Mouse (Mus musculus) forebrain, postnatal 0 days (tissue): Measurements from ENCODE around the gene Tmem235. TPM values are rescaled to one million over a fixed set of nuclear protein-coding genes. Genes with fewer than 3 reads are reported as not detected.

Experiments
- ATAC-seq: fragments of 200-750 bp; cut with Nextera tagmentation; 2 replicates; pipeline ENCODE4 v1.8.0; 2017; ENCODE audit warnings: mild to moderate bottlenecking, moderate library complexity
- DNase-seq: peaks from one replicate; pipeline ENCODE4 v3.0.0-alpha.2; 2015
- H3K27ac ChIP-seq: fragments of 300-500 bp; sonication (generic); 2 replicates; pipeline ENCODE4 v1.5.1; 2014; ENCODE audit warnings: low read depth, mild to moderate bottlenecking, antibody characterized with exemption, low read length, moderate library complexity, mixed read lengths
- H3K27me3 ChIP-seq: fragments of 300-500 bp; sonication (generic); 2 replicates; pipeline ENCODE4 v1.6.1; 2014; ENCODE audit warnings: mild to moderate bottlenecking, low read length, mixed read lengths; ENCODE audit not compliant: insufficient read depth
- H3K36me3 ChIP-seq: fragments of 300-500 bp; sonication (generic); 2 replicates; pipeline ENCODE4 v1.6.1; 2014; ENCODE audit warnings: mild to moderate bottlenecking, moderate library complexity; ENCODE audit not compliant: insufficient read depth
- H3K4me1 ChIP-seq: fragments of 300-500 bp; sonication (generic); 2 replicates; pipeline ENCODE4 v1.6.1; 2014; ENCODE audit warnings: antibody characterized with exemption; ENCODE audit not compliant: insufficient read depth
- H3K4me2 ChIP-seq: fragments of 300-500 bp; sonication (generic); 2 replicates; pipeline ENCODE4 v1.6.1; 2014; ENCODE audit warnings: low read depth, mild to moderate bottlenecking, moderate library complexity
- H3K4me3 ChIP-seq: fragments of 300-500 bp; sonication (generic); 2 replicates; pipeline ENCODE4 v1.5.1; 2014; ENCODE audit warnings: low read depth, low read length, mixed read lengths
- H3K9ac ChIP-seq: fragments of 300-500 bp; sonication (generic); 2 replicates; pipeline ENCODE4 v1.6.1; 2014; ENCODE audit warnings: mild to moderate bottlenecking
- H3K9me3 ChIP-seq: fragments of 300-500 bp; sonication (generic); 2 replicates; pipeline ENCODE4 v1.6.1; 2016; ENCODE audit warnings: low read length
- CTCF ChIP-seq: sonication (generic); IDR thresholded peaks from 2 replicates; pipeline ENCODE4 v1.5.1; 2016; ENCODE audit warnings: antibody characterized with exemption, control low read depth, low read depth
- WGBS: fragments of 180-500 bp; shearing (Covaris S2); extraction: QIAGEN DNeasy Blood & Tissue Kit; methylation state at CpG from one replicate; pipeline ENCODE4 v1.1.7; 2014; 5-methylcytosine and 5-hydroxymethylcytosine counted together
- polyA plus RNA-seq: library from polyadenylated mRNA; unstranded; fragments of >200 nt; fragmentation: Nextera tagmentation; extraction: Ambion mirVana; gene quantifications from 2 replicates; pipeline ENCODE4 v1.2.1, GENCODE M21; 2015
- total RNA-seq: library from RNA; depleted of rRNA; stranded (reverse); fragments of >200 nt; gene quantifications from 2 replicates; pipeline ENCODE4 v1.2.3, GENCODE M21; 2014

Gene Tmem235
- total and polyA plus RNA-seq, 2 experiments from 2014 or later: not detected

DNA sequence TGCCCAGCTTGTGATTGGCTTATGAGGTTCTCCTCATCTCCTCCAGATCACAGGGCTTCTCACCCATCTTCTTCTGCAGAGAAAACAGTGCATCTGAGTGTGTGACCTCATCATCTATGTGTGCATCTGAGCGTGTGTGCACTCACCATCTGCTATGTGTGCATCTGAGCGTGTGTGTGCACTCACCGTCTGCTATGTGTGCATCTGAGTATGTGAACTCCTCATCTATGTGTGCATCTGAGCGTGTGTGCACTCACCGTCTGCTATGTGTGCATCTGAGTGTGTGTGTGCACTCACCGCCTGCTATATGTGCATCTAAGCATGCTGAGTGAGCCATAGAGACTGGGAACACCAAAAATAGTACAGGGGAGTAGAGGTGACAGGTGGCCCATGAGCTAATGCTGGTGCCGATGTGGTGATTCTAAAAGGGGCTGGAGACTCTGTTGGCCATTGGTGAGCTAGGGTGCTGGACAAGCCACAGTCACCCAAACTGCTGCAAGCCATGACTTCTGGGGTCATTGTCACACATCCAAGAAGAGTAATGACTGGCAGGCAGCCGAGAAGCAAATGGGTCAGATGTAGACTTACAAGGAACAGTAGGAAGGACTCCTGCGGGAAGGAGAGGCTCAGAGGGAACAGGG is 19.9 kb downstream of the Tmem235 start:
- DNase-seq (no peak), ATAC-seq (no peak)
- Histone ChIP-seq H3K4me1 (no peaks in the 10 kb centered on the region), H3K9ac (no peak overlapping the region), H3K4me3 (no peak overlapping the region), H3K36me3 (no peaks in the 10 kb centered on the region), H3K4me2 (no peak overlapping the region), H3K9me3 (no peaks in the 10 kb centered on the region), H3K27ac (no peak overlapping the region), H3K27me3 (no peaks in the 10 kb centered on the region)
- 93% methylated on average over 9 of the region's 9 CpGs for WGBS
- TF ChIP-seq CTCF: no peak

GRCm38 (mm10) chr11:117880977-117881358 is 20.4 kb downstream of the Tmem235 start:
- no peaks in the 10 kb centered on the region for H3K36me3 ChIP-seq
- no peak overlapping the region for H3K4me2 ChIP-seq
- no peak overlapping the region for H3K9ac ChIP-seq
- H3K4me3 ChIP-seq: no peak overlapping the region
- H3K4me1 ChIP-seq: no peaks in the 10 kb centered on the region
- 79% methylated on average over 6 of the region's 6 CpGs for WGBS
- no peak overlapping the region for H3K27ac ChIP-seq
- no peak for DNase-seq
- TF ChIP-seq CTCF: no peak
- H3K27me3 ChIP-seq: no peaks in the 10 kb centered on the region
- no peak for ATAC-seq
- no peaks in the 10 kb centered on the region for H3K9me3 ChIP-seq

DNA sequence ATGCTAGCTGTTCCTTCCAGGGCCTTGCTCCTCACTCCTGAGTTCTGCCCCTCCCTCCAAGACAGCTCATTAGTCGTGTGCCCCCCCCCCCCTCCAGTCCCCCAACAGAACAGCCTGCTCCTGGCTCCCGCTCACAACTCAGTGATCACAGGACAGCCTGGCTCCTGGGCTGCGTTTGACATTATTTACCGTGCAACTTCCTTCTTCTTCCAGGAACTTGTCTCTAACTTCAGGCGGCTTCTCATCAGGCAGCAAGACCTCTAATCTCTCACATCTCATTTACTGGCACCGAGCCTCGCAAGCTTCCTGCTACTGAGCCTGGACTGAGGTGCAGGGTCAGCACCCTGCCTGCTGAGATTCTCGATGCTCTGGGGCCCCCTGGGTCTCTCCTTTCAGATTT is 21.2 kb downstream of the Tmem235 start:
- WGBS: 15% methylated on average over 8 of the region's 8 CpGs
- TF ChIP-seq CTCF: no peak
- ATAC-seq (no peak), DNase-seq (no peak)
- no peaks in the 10 kb centered on the region for H3K9me3 ChIP-seq
- H3K27ac ChIP-seq: 0 out of 2 replicates have a peak overlapping the region, but pooled peaks have one; percentile 2
- H3K27me3 ChIP-seq: no peaks in the 10 kb centered on the region
- no peak overlapping the region for H3K4me2 ChIP-seq
- H3K4me1 ChIP-seq: no peaks in the 10 kb centered on the region
- H3K9ac ChIP-seq: no peak overlapping the region
- H3K4me3 ChIP-seq: no peak overlapping the region
- H3K36me3 ChIP-seq: no peaks in the 10 kb centered on the region

GRCm38 (mm10) chr11:117882208-117882607 is 21.7 kb downstream of the Tmem235 start:
- Histone ChIP-seq H3K9me3 (no peaks in the 10 kb centered on the region), H3K27me3 (no peaks in the 10 kb centered on the region), H3K36me3 (no peaks in the 10 kb centered on the region), H3K4me1 (no peaks in the 10 kb centered on the region), H3K4me2 (no peak overlapping the region), H3K27ac (0 out of 2 replicates have a peak overlapping the region, but pooled peaks have one; percentile 2), H3K9ac (no peak overlapping the region), H3K4me3 (no peak overlapping the region)
- DNase-seq (no peak), ATAC-seq (no peak)
- WGBS: 65% methylated on average over 1 of the region's 1 CpGs
- no peak for TF ChIP-seq CTCF

DNA sequence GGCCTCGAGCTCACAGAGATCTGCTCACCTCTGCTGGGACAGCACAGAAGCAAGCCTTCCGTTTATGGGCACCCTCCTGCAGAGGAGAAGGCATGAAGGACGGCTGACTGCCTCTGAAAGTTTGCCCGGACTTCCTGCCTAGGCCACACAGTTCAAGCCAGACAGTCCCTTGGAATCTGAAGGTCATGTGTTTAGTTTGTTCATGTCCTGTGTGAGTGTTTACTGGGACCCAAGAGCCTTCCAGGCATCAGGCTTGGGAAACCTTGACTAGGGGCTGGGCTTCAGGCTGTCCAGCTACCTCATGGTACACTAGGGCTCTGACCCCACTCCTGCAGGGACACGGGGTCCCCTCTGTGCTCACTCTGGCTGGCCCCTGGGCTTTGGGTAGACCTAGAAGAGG is 25.4 kb downstream of the Tmem235 start:
- H3K36me3 ChIP-seq: no peaks in the 10 kb centered on the region
- H3K4me2 ChIP-seq: no peak overlapping the region
- 67% methylated on average over 5 of the region's 5 CpGs for WGBS
- TF ChIP-seq CTCF: no peak
- peaks cover 17% of the 10 kb centered on the region; the same call in 1 of the 2 replicates for H3K27me3 ChIP-seq
- no peaks in the 10 kb centered on the region for H3K9me3 ChIP-seq
- ATAC-seq (no peak), DNase-seq (no peak)
- H3K4me1 ChIP-seq: peaks cover 11% of the 10 kb centered on the region
- H3K4me3 ChIP-seq: no peak overlapping the region
- no peak overlapping the region for H3K27ac ChIP-seq
- H3K9ac ChIP-seq: no peak overlapping the region

GRCm38 (mm10) chr11:117888168-117888852 is 27.8 kb downstream of the Tmem235 start:
- ATAC-seq (no peak), DNase-seq (no peak)
- H3K9me3 ChIP-seq: no peaks in the 10 kb centered on the region
- H3K4me2 ChIP-seq: peak overlapping the region; percentile 35
- 22% methylated on average over 20 of the region's 20 CpGs for WGBS
- peaks cover 17% of the 10 kb centered on the region; the same call in 1 of the 2 replicates for H3K27me3 ChIP-seq
- H3K9ac ChIP-seq: no peak overlapping the region
- no peak overlapping the region for H3K27ac ChIP-seq
- H3K36me3 ChIP-seq: no peaks in the 10 kb centered on the region
- no peak overlapping the region for H3K4me3 ChIP-seq
- H3K4me1 ChIP-seq: peaks cover 11% of the 10 kb centered on the region
- no peak for TF ChIP-seq CTCF
